Mouse (Mus musculus) midbrain, embryonic 13.5 days (tissue): ENCODE results near the gene Nars2. TPM values are rescaled to one million over a fixed set of nuclear protein-coding genes. Genes with fewer than 3 reads are reported as not detected.
"Not testable (repeated sequence)": the region's sequence is repeated elsewhere in the genome, so short reads cannot be mapped to it uniquely, and the experiment has no call there.

Experiments used
- ATAC-seq: fragments of 200-750 bp; cut with Nextera tagmentation; 2 replicates; pipeline ENCODE4 v1.8.0; 2017; ENCODE audit warnings: mild to moderate bottlenecking, moderate TSS enrichment, moderate library complexity
- H3K27ac ChIP-seq: fragments of 300-500 bp; sonication (generic); 2 replicates; pipeline ENCODE4 v1.5.1; 2015; ENCODE audit warnings: inconsistent platforms, mild to moderate bottlenecking, moderate library complexity
- H3K27me3 ChIP-seq: fragments of 300-500 bp; sonication (generic); 2 replicates; pipeline ENCODE4 v1.6.1; 2015; ENCODE audit warnings: mild to moderate bottlenecking, inconsistent platforms
- H3K36me3 ChIP-seq: fragments of 300-500 bp; sonication (generic); 2 replicates; pipeline ENCODE4 v1.6.1; 2015; ENCODE audit warnings: mild to moderate bottlenecking, inconsistent platforms
- H3K4me1 ChIP-seq: fragments of 300-500 bp; sonication (generic); replicated peaks from 2 replicates; pipeline ENCODE4 v1.6.1; 2015; ENCODE audit warnings: inconsistent platforms
- H3K4me2 ChIP-seq: fragments of 300-500 bp; sonication (generic); replicated peaks from 2 replicates; pipeline ENCODE4 v1.6.1; 2015; ENCODE audit warnings: moderate library complexity, mild to moderate bottlenecking, inconsistent platforms
- H3K4me3 ChIP-seq: fragments of 300-500 bp; sonication (generic); replicated peaks from 2 replicates; pipeline ENCODE4 v1.5.1; 2015; ENCODE audit warnings: mild to moderate bottlenecking, inconsistent platforms
- H3K9ac ChIP-seq: fragments of 300-500 bp; sonication (generic); replicated peaks from 2 replicates; pipeline ENCODE4 v1.6.1; 2015; ENCODE audit warnings: mild to moderate bottlenecking, inconsistent platforms
- H3K9me3 ChIP-seq: fragments of 300-500 bp; sonication (generic); 2 replicates; pipeline ENCODE4 v1.6.1; 2016; ENCODE audit warnings: mild to moderate bottlenecking, inconsistent platforms
- WGBS: fragments of 180-500 bp; shearing (Covaris S2); methylation state at CpG from one replicate; pipeline ENCODE4 v1.1.7; 2015; 5-methylcytosine and 5-hydroxymethylcytosine counted together
- polyA plus RNA-seq: library from polyadenylated mRNA; unstranded; fragments of >200 nt; fragmentation: Nextera tagmentation; extraction: Ambion mirVana; gene quantifications from 2 replicates; pipeline ENCODE4 v1.2.1, GENCODE M21; 2015

Gene Nars2
- polyA plus RNA-seq, 1 experiment from 2014 or later, result 19.0 TPM

DNA sequence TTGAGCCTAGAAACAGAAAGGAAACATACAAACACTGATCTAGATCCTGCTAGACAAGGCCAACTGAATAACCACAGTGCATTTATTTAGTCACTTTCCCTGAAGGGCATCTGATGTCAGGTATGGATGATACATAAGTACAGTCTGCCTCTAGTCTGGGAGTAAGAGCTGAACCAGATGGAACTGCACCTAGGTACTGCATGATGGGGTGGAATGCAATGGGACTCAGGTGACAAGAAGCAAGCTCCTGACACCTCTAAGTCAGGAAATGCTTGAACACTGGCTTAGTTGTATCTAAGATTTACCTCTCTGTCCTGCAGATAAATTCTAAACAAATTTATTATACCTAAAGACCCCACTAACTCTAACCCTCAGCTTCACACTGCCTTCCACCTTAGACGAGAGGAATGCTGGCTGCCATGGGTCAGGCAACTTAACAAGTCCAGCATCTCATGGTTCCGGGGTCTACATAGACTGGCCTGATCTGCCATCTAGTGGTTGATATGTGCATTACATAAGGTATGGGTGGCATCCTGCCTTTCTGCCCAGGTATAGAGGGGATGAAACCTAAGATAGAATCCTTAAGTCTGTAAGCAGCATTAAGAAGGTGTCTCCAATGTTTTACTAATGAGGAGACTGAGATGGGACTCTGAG, 35.7 kb upstream of the Nars2 start:
- Histone ChIP-seq H3K27ac (no peak overlapping the region), H3K27me3 (peaks cover 20% of the 10 kb centered on the region; the same call in 1 of the 2 replicates), H3K9ac (no peak overlapping the region), H3K4me1 (peaks cover 6% of the 10 kb centered on the region), H3K4me3 (no peak overlapping the region), H3K36me3 (no peaks in the 10 kb centered on the region), H3K4me2 (no peak overlapping the region), H3K9me3 (no peaks in the 10 kb centered on the region)
- 1% methylated on average over 2 of the region's 2 CpGs for WGBS
- ATAC-seq, result peak; percentile 51

DNA sequence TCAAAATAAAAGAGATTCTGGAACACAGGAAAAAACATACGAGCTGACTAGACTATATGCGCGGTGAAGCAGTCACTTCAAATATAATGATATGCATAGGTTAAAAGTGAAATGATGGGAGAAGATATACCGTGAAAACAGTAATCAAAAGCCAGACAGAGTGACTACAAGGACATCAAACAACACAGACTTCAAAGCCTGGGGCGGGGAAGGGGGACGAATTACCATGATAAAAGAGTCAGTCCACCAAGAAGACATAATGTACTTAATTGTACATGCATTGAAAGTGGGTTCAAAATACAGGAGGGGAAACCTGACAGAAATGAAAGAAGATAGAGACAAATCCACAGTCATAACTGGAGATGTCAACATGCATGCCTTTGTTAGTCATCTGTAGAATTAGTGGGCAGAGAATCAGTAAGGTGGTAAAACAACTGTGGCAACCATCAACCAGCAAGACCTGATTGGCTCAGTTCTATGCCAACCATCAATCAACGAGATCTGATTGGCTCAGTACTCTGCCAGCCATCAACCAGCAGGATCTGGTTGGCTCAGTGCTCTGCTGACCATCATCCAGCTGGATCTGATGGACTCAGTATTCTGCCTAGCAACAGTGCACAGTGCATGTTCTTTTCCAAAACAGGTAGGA, 30.7 kb upstream of the Nars2 start:
- Histone ChIP-seq H3K9ac (no peak overlapping the region), H3K4me3 (no peak overlapping the region), H3K9me3 (no peaks in the 10 kb centered on the region), H3K27ac (no peak overlapping the region), H3K4me1 (peaks cover 9% of the 10 kb centered on the region), H3K36me3 (no peaks in the 10 kb centered on the region), H3K27me3 (peaks cover 15% of the 10 kb centered on the region; the same call in 1 of the 2 replicates), H3K4me2 (no peak overlapping the region)
- WGBS, result 31% methylated on average over 7 of the region's 7 CpGs
- peak; percentile 79 for ATAC-seq

GRCm38 (mm10) chr7:96922927-96923326, 28.4 kb upstream of the Nars2 start:
- no peaks in the 10 kb centered on the region for H3K36me3 ChIP-seq
- H3K27ac ChIP-seq, result no peak overlapping the region
- no peak overlapping the region for H3K9ac ChIP-seq
- no peak overlapping the region for H3K4me3 ChIP-seq
- peak; percentile 21; the same call in 1 of the 2 replicates for ATAC-seq
- H3K27me3 ChIP-seq, result peaks cover 6% of the 10 kb centered on the region; the same call in 1 of the 2 replicates
- 97% methylated on average over 2 of the region's 2 CpGs for WGBS
- H3K9me3 ChIP-seq, result no peaks in the 10 kb centered on the region
- peaks cover 9% of the 10 kb centered on the region for H3K4me1 ChIP-seq
- H3K4me2 ChIP-seq, result no peak overlapping the region

DNA sequence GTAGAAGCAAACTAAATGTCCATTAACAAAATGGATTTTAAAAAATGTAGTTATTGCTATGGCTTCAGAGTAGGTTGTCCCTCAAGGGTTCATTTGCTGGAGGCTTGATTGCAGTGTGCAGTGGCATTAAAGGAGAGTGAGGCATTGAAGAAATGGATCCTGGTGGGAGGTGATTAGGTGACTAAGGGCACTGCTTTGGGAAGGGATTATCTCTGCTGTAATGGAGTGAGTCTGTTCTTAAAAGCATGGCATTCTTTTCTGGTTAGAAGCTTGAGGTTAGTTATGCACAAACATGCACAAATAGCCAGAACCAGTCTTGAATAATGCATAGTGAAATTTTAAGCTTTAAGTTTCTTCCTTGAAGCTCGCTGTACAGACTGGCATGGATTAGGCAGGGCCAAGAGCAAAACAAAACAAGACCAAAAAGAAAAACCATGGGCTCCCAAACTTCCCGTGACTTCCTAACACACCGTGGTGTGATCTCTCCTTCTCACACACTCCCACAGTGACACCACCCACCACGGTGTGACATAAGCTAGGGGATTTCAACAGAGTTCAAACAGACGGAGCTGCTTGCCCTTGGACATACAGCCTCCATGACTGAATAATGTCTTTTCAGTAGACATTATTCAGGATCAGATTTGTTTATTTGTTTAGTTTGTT, 7.5 kb upstream of the Nars2 start:
- Histone ChIP-seq H3K4me2 (no peak overlapping the region), H3K27ac (no peak overlapping the region), H3K4me1 (peaks cover 6% of the 10 kb centered on the region), H3K27me3 (0 out of 2 replicates have a peak, but pooled peaks cover 4% of the 10 kb centered on the region), H3K9ac (no peak overlapping the region), H3K9me3 (no peaks in the 10 kb centered on the region), H3K4me3 (no peak overlapping the region), H3K36me3 (no peaks in the 10 kb centered on the region)
- WGBS, result 17% methylated on average over 5 of the region's 5 CpGs
- ATAC-seq, result peak; percentile 77

- not testable (repeated sequence) for H3K9ac ChIP-seq, H3K27ac ChIP-seq, H3K4me1 ChIP-seq, H3K4me2 ChIP-seq, H3K4me3 ChIP-seq, ATAC-seq, H3K27me3 ChIP-seq, H3K9me3 ChIP-seq, H3K36me3 ChIP-seq
- 92% methylated on average over 8 of the region's 8 CpGs for WGBS
Observed at GRCm38 (mm10) chr7:96946501-96946900, 4.8 kb upstream of the Nars2 start.

DNA sequence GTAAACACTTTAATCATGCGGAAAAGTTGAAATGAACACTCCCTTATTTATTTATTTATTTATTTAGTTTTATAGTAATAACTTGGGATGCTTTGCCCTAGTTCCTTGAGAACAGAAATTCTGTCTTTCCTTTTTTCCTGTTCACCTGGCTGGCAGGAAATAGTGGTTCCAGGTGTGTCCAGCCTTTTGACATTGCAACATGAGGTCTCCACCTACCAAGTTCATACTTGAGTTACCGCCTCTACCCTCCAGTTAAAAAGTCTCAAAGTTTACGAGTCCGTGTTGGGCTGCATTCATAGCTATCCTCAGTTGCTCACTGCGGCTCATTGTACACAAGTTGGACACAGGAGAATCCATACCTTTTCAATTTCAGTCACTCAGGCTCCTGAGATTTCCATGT, 789 bp downstream of the Nars2 start:
- no peaks in the 10 kb centered on the region for H3K27me3 ChIP-seq
- no peaks in the 10 kb centered on the region for H3K9me3 ChIP-seq
- H3K36me3 ChIP-seq, result peaks cover 3% of the 10 kb centered on the region; the same call in 1 of the 2 replicates
- H3K9ac ChIP-seq, result peak overlapping the region; percentile 87
- peak overlapping the region; percentile 84 for H3K4me2 ChIP-seq
- no peak for ATAC-seq
- no peak overlapping the region for H3K27ac ChIP-seq
- peaks cover 12% of the 10 kb centered on the region for H3K4me1 ChIP-seq
- WGBS, result 41% methylated on average over 5 of the region's 5 CpGs
- H3K4me3 ChIP-seq, result peak overlapping the region; percentile 93

DNA sequence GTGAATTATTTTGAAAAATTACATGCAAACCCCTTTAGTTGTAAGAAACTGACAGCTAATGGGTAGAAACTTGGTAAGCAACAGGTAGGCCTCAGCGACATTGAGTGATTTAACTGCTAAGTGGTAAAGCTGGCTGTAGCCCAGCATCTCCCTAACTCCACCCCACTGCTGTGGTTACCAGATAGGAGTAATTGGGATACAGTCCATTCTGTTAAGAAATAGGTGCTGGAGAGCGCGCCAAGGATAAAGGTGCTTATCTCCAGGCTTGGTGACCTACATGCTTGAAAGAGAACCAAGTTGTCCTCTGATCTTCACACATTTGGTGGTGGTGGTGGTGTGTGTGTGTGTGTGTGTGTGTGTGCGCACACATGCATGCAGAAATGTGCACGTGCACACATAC, 7.9 kb downstream of the Nars2 start:
- WGBS, result 99% methylated on average over 5 of the region's 5 CpGs

GRCm38 (mm10) chr7:96967188-96967587, 15.9 kb downstream of the Nars2 start:
- 0 out of 2 replicates have a peak, but pooled peaks cover 4% of the 10 kb centered on the region for H3K4me1 ChIP-seq
- H3K4me3 ChIP-seq, result no peak overlapping the region
- 56% methylated on average over 3 of the region's 3 CpGs for WGBS
- no peak for ATAC-seq
- H3K36me3 ChIP-seq, result peaks cover 4% of the 10 kb centered on the region; the same call in 1 of the 2 replicates
- no peak overlapping the region for H3K9ac ChIP-seq
- H3K27ac ChIP-seq, result no peak overlapping the region
- H3K9me3 ChIP-seq, result no peaks in the 10 kb centered on the region
- no peak overlapping the region for H3K4me2 ChIP-seq
- no peaks in the 10 kb centered on the region for H3K27me3 ChIP-seq

More for the DNA sequence above, 7.9 kb downstream of the Nars2 start:
- Histone ChIP-seq H3K9ac (no peak overlapping the region), H3K27ac (no peak overlapping the region), H3K27me3 (no peaks in the 10 kb centered on the region), H3K36me3 (peaks cover 28% of the 10 kb centered on the region), H3K9me3 (no peaks in the 10 kb centered on the region), H3K4me1 (no peaks in the 10 kb centered on the region), H3K4me2 (no peak overlapping the region), H3K4me3 (no peak overlapping the region)
- ATAC-seq, result no peak

DNA sequence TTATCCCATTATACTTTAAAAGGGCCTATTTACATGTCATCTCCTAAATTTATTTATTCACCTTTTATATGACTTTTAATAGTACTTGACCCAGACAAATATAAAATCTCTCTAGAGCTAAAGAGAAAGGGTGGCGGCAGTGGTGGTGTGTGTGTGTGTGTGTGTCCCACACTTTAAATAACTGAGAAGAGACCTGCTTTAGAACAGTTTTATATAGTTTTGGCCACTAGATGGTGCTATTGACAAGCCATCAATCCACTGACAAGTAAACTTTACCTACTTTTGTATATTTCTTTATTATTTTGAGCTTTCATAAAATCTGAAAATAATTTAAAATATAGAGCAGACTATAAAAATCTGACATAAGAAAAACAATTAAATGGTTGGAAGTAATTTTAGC, 19.1 kb downstream of the Nars2 start:
- no peaks in the 10 kb centered on the region for H3K9me3 ChIP-seq
- H3K4me3 ChIP-seq, result no peak overlapping the region
- ATAC-seq, result 0 out of 2 replicates have a peak, but pooled peaks have one; percentile 43
- H3K27ac ChIP-seq, result no peak overlapping the region
- no peak overlapping the region for H3K4me2 ChIP-seq
- peaks cover 7% of the 10 kb centered on the region; the same call in 1 of the 2 replicates for H3K4me1 ChIP-seq
- H3K36me3 ChIP-seq, result no peaks in the 10 kb centered on the region
- no peaks in the 10 kb centered on the region for H3K27me3 ChIP-seq
- WGBS, result 35% methylated on average over 1 of the region's 1 CpGs
- H3K9ac ChIP-seq, result no peak overlapping the region

- ATAC-seq, result no peak
- Histone ChIP-seq H3K9me3 (no peaks in the 10 kb centered on the region), H3K4me3 (no peak overlapping the region), H3K27ac (no peak overlapping the region), H3K9ac (no peak overlapping the region), H3K27me3 (no peaks in the 10 kb centered on the region), H3K4me1 (peaks cover 7% of the 10 kb centered on the region; the same call in 1 of the 2 replicates), H3K36me3 (no peaks in the 10 kb centered on the region), H3K4me2 (no peak overlapping the region)
- 80% methylated on average over 21 of the region's 21 CpGs for WGBS
Observed at GRCm38 (mm10) chr7:96971027-96971996, 20.0 kb downstream of the Nars2 start.

- Histone ChIP-seq H3K36me3 (no peaks in the 10 kb centered on the region), H3K4me2 (no peak overlapping the region), H3K4me3 (no peak overlapping the region), H3K27me3 (no peaks in the 10 kb centered on the region), H3K4me1 (peaks cover 4% of the 10 kb centered on the region; the same call in 1 of the 2 replicates), H3K9ac (no peak overlapping the region), H3K27ac (no peak overlapping the region), H3K9me3 (no peaks in the 10 kb centered on the region)
- no peak for ATAC-seq
- WGBS, result 79% methylated on average over 8 of the region's 8 CpGs
Observed at GRCm38 (mm10) chr7:96972138-96972904, 21.0 kb downstream of the Nars2 start.
